Mouse (Mus musculus): ENCODE measurements around the gene Smarce1. TPM values are rescaled to one million over a fixed set of nuclear protein-coding genes. Genes with fewer than 3 reads are reported as not detected.

The Smarce1 gene
- polyA plus RNA-seq, 1 experiment from 2014 or later: 133 TPM

- H3K9ac ChIP-seq (replicated peaks; ENCODE audit: low read depth): no peak overlapping the region
- no peak for DNase-seq (ENCODE audit: low spot score)
Observed at GRCm38 (mm10) chr11:99169438-99169837, 61.4 kb downstream of the Smarce1 start.

GRCm38 (mm10) chr11:99168030-99168474 is 62.8 kb downstream of the Smarce1 start:
- Histone ChIP-seq H3K9ac (replicated peaks; ENCODE audit: low read depth) (no peak overlapping the region), H3K36me3 (ENCODE audit: insufficient read depth, low read length) (no peaks in the 10 kb centered on the region), H3K27ac (ENCODE audit: low read length) (no peak overlapping the region), H3K4me3 (ENCODE audit: low read depth, low read length) (no peak overlapping the region), H3K4me2 (replicated peaks; ENCODE audit: low read depth, low read length) (no peak overlapping the region), H3K4me1 (ENCODE audit: insufficient read depth, low read depth, low read length) (no peaks in the 10 kb centered on the region), H3K9me3 (ENCODE audit: low read length) (no peaks in the 10 kb centered on the region), H3K27me3 (replicated peaks; ENCODE audit: insufficient read depth, low read length) (no peaks in the 10 kb centered on the region)
- TF ChIP-seq EP300 (IDR thresholded peaks at IDR 0.05) (no peak), CTCF (IDR thresholded peaks at IDR 0.05) (no peak)
- DNase-seq (ENCODE audit: low spot score): no peak
- no peak for ATAC-seq
- WGBS: 54% methylated on average over 12 of the region's 12 CpGs

More at GRCm38 (mm10) chr11:99169438-99169837, 61.4 kb downstream of the Smarce1 start:
- no peaks in the 10 kb centered on the region for H3K4me1 ChIP-seq (ENCODE audit: insufficient read depth, low read depth, low read length)
- no peak overlapping the region for H3K4me2 ChIP-seq (replicated peaks; ENCODE audit: low read depth, low read length)
- no peaks in the 10 kb centered on the region for H3K36me3 ChIP-seq (ENCODE audit: insufficient read depth, low read length)
- no peak overlapping the region for H3K27ac ChIP-seq (ENCODE audit: low read length)
- WGBS: 86% methylated on average over 2 of the region's 2 CpGs
- H3K27me3 ChIP-seq (replicated peaks; ENCODE audit: insufficient read depth, low read length): no peaks in the 10 kb centered on the region
- no peak overlapping the region for H3K4me3 ChIP-seq (ENCODE audit: low read depth, low read length)
- ATAC-seq: no peak
- TF ChIP-seq CTCF (IDR thresholded peaks at IDR 0.05) (no peak), EP300 (IDR thresholded peaks at IDR 0.05) (no peak)
- no peaks in the 10 kb centered on the region for H3K9me3 ChIP-seq (ENCODE audit: low read length)

- 84% methylated on average over 7 of the region's 7 CpGs for WGBS
- H3K4me2 ChIP-seq (replicated peaks; ENCODE audit: low read depth, low read length): no peak overlapping the region
Observed at GRCm38 (mm10) chr11:99167576-99167975, 63.2 kb downstream of the Smarce1 start.

DNA sequence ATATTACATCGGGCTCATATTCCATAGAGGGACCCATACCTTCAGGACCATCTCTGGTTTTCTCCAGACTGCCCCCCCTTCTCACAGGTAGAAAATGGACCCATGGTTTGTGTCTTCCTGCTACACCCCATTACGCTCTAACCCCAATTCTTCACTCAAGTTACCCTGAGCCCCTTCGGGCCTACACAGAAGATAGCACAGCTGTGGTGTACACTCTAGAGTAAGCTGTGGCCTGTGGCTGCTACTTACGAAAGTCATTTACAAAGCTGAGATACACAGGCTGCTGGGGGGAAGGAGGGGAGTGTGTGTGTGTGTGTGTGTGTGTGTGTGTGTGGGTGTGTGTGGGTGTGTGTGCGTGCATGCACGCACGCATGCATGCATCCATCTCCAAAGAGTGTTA is 64.6 kb downstream of the Smarce1 start:
- no peak overlapping the region for H3K4me2 ChIP-seq (replicated peaks; ENCODE audit: low read depth, low read length)
- H3K27me3 ChIP-seq (replicated peaks; ENCODE audit: insufficient read depth, low read length): no peaks in the 10 kb centered on the region
- no peaks in the 10 kb centered on the region for H3K4me1 ChIP-seq (ENCODE audit: insufficient read depth, low read depth, low read length)
- no peak for ATAC-seq
- H3K9me3 ChIP-seq (ENCODE audit: low read length): no peaks in the 10 kb centered on the region
- no peak for DNase-seq (ENCODE audit: low spot score)
- H3K27ac ChIP-seq (ENCODE audit: low read length): no peak overlapping the region
- no peaks in the 10 kb centered on the region for H3K36me3 ChIP-seq (ENCODE audit: insufficient read depth, low read length)
- TF ChIP-seq EP300 (IDR thresholded peaks at IDR 0.05) (no peak), CTCF (IDR thresholded peaks at IDR 0.05) (no peak)
- WGBS: 87% methylated on average over 7 of the region's 7 CpGs
- no peak overlapping the region for H3K9ac ChIP-seq (replicated peaks; ENCODE audit: low read depth)
- no peak overlapping the region for H3K4me3 ChIP-seq (ENCODE audit: low read depth, low read length)

More at GRCm38 (mm10) chr11:99167576-99167975, 63.2 kb downstream of the Smarce1 start:
- TF ChIP-seq EP300 (IDR thresholded peaks at IDR 0.05) (no peak), CTCF (IDR thresholded peaks at IDR 0.05) (no peak)
- Histone ChIP-seq H3K9me3 (ENCODE audit: low read length) (no peaks in the 10 kb centered on the region), H3K27me3 (replicated peaks; ENCODE audit: insufficient read depth, low read length) (no peaks in the 10 kb centered on the region), H3K27ac (ENCODE audit: low read length) (no peak overlapping the region), H3K36me3 (ENCODE audit: insufficient read depth, low read length) (no peaks in the 10 kb centered on the region), H3K4me3 (ENCODE audit: low read depth, low read length) (no peak overlapping the region), H3K4me1 (ENCODE audit: insufficient read depth, low read depth, low read length) (no peaks in the 10 kb centered on the region), H3K9ac (replicated peaks; ENCODE audit: low read depth) (no peak overlapping the region)
- DNase-seq (ENCODE audit: low spot score): no peak
- no peak for ATAC-seq

- Histone ChIP-seq H3K36me3 (ENCODE audit: insufficient read depth, low read length) (no peaks in the 10 kb centered on the region), H3K27ac (ENCODE audit: low read length) (no peak overlapping the region), H3K4me1 (ENCODE audit: insufficient read depth, low read depth, low read length) (no peaks in the 10 kb centered on the region), H3K4me3 (ENCODE audit: low read depth, low read length) (no peak overlapping the region), H3K9me3 (ENCODE audit: low read length) (no peaks in the 10 kb centered on the region), H3K9ac (replicated peaks; ENCODE audit: low read depth) (no peak overlapping the region), H3K27me3 (replicated peaks; ENCODE audit: insufficient read depth, low read length) (no peaks in the 10 kb centered on the region), H3K4me2 (replicated peaks; ENCODE audit: low read depth, low read length) (no peak overlapping the region)
- 56% methylated on average over 11 of the region's 11 CpGs for WGBS
- DNase-seq (ENCODE audit: low spot score) (no peak), ATAC-seq (no peak)
- TF ChIP-seq EP300 (IDR thresholded peaks at IDR 0.05) (no peak), CTCF (IDR thresholded peaks at IDR 0.05) (no peak)
Observed at GRCm38 (mm10) chr11:99165031-99165752, 65.6 kb downstream of the Smarce1 start.

DNA sequence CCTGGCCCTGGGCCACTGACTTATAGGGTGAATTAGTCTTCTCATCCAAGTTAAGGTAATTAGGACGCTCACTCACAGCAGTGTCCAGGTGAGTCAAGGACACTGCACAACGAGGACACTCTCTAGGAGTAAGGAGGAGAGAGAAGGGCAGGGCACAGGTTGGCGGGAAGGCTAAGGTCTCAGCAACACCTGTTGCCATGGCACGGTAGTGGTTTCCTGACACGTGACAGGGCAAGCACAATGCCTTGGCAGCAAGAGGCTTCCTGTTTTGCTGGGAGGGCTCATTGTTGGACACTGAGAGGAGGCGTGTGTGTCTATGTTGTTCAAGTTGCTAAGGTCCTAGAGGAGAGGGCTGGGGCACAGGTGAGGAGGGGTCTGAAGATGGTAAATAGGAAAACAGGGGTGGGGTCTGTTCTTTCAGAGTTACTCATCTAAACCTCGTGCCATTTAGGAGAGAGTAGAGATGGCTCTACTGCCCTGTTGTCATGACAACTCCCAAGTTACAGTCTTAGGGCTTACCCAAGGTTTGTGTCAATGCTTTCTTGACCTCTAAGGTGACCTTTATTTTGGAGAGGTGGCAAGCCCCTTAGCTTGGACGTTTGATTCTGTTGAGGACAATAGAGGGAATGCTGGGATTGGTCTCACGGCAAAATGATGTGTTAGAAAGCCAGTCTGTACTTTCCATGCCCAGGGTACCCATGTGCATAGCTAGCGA is 67.7 kb downstream of the Smarce1 start:
- DNase-seq (ENCODE audit: low spot score): no peak
- 56% methylated on average over 10 of the region's 10 CpGs for WGBS
- no peak overlapping the region for H3K27ac ChIP-seq (ENCODE audit: low read length)

More for the DNA sequence above, 67.7 kb downstream of the Smarce1 start:
- no peak for ATAC-seq
- H3K9me3 ChIP-seq (ENCODE audit: low read length): no peaks in the 10 kb centered on the region
- H3K36me3 ChIP-seq (ENCODE audit: insufficient read depth, low read length): no peaks in the 10 kb centered on the region
- H3K4me2 ChIP-seq (replicated peaks; ENCODE audit: low read depth, low read length): no peak overlapping the region
- no peaks in the 10 kb centered on the region for H3K27me3 ChIP-seq (replicated peaks; ENCODE audit: insufficient read depth, low read length)
- H3K4me1 ChIP-seq (ENCODE audit: insufficient read depth, low read depth, low read length): no peaks in the 10 kb centered on the region
- no peak overlapping the region for H3K9ac ChIP-seq (replicated peaks; ENCODE audit: low read depth)
- H3K4me3 ChIP-seq (ENCODE audit: low read depth, low read length): no peak overlapping the region
- no peak for TF ChIP-seq CTCF (IDR thresholded peaks at IDR 0.05)
- TF ChIP-seq EP300 (IDR thresholded peaks at IDR 0.05): no peak

Data from lung, postnatal 0 days (tissue).